Mouse (Mus musculus): ENCODE measurements around the gene Gm45140.

DNA sequence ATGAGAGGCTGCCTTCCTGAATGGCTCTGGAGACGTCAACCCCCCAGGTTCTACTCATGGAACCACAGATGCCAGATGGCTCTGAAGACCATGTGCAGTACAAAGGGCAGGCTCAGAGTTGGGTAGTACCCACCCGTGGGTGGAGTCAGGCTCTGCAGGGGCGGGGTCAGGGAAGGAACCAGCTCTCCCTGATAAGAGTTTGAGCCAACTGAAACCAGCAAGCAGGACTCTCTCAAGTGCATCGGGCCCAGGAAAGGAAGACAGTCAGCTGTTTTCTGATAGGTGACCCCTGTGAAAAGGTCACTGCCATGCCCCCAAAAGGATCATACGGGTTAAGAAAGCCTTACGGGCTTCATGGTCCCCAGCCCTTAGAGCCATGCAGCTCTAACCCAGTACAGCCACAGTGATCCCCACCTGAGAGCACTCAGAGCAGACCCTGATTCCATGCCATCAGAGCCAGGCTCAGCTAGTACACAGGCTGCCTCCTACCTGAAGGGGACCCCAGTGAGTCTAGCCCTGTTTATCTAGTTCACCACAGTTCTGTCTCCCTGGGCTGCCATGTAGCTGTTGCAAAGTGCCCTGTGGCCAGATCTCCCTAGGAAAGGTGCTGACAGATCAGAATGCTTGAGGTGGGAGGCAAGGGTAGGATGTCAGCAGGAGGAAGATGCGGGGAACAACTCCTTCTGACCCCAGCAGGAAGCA, 44.7 kb downstream of the Gm45140 start:
- TF ChIP-seq CTCF (conservative IDR thresholded peaks at IDR 0.05 in 1 of 2, IDR thresholded peaks at IDR 0.05 in 1 of 2; ENCODE audit: low read depth in 2 of 2, low read length in 2 of 2) (no peak), POLR2A (IDR thresholded peaks at IDR 0.05; ENCODE audit: low read depth, low read length) (no peak), SIN3A (IDR thresholded peaks at IDR 0.05; ENCODE audit: low read length) (no peak), USF1 (IDR thresholded peaks at IDR 0.05; ENCODE audit: low read depth, low read length) (no peak)

Measured in CH12.LX (cell line).